Mouse (Mus musculus): ENCODE measurements around the gene Gnpnat1.
A peak's percentile ranks its signal among the peaks of the same experiment; 100 is the strongest.

DNA sequence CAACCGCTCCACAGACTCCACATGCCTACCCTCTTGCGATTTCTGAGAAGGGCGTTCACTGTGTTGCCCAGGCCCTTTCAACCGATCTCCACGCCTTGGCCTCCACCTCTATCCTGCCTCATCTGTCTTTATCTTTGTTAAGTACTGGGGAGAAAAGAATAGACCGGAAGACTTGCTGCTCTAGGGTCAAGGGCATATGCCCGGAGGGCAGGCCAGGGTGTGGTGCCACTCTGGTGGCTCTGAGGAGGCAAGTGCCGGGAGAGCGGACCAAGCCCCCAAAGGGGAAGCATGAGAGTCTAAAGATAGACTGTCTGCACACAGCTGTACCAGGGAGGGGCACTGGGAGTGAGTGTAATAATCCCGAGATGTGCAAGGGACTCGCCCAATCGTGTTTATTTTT, 40.7 kb upstream of the Gnpnat1 start:
- TF ChIP-seq CTCF (conservative IDR thresholded peaks at IDR 0.05; ENCODE audit: low read length), result no peak
- TF ChIP-seq POU5F1 (IDR thresholded peaks at IDR 0.05; ENCODE audit: borderline replicate concordance, low read length), result no peak
- TF ChIP-seq NANOG (IDR thresholded peaks at IDR 0.05; ENCODE audit: borderline replicate concordance, low read length), result peak; percentile 92
